Mouse (Mus musculus) intestine, embryonic 15.5 days (tissue): ENCODE data around the gene Rala. TPM values are rescaled to one million over a fixed set of nuclear protein-coding genes. Genes with fewer than 3 reads are reported as not detected.
A peak's percentile ranks its signal among the peaks of the same experiment; 100 is the strongest.

Experiments
- ATAC-seq: fragments of 200-750 bp; cut with Nextera tagmentation; 2 replicates; pipeline ENCODE4 v1.8.0; 2017; ENCODE audit warnings: moderate TSS enrichment, moderate library complexity
- H3K27ac ChIP-seq: fragments of 300-500 bp; sonication (generic); 2 replicates; pipeline ENCODE4 v1.5.1; 2015; ENCODE audit warnings: mild to moderate bottlenecking, inconsistent platforms
- H3K27me3 ChIP-seq: fragments of 300-500 bp; sonication (generic); replicated peaks from 2 replicates; pipeline ENCODE4 v1.6.1; 2015; ENCODE audit warnings: inconsistent platforms
- H3K36me3 ChIP-seq: fragments of 300-500 bp; sonication (generic); 2 replicates; pipeline ENCODE4 v1.6.1; 2015; ENCODE audit warnings: inconsistent platforms
- H3K4me1 ChIP-seq: fragments of 300-500 bp; sonication (generic); replicated peaks from 2 replicates; pipeline ENCODE4 v1.6.1; 2015; ENCODE audit warnings: inconsistent platforms
- H3K4me2 ChIP-seq: fragments of 300-500 bp; sonication (generic); replicated peaks from 2 replicates; pipeline ENCODE4 v1.6.1; 2015; ENCODE audit warnings: mild to moderate bottlenecking, inconsistent platforms
- H3K4me3 ChIP-seq: fragments of 300-500 bp; sonication (generic); replicated peaks from 2 replicates; pipeline ENCODE4 v1.5.1; 2015; ENCODE audit warnings: inconsistent platforms
- H3K9ac ChIP-seq: fragments of 300-500 bp; sonication (generic); 2 replicates; pipeline ENCODE4 v1.6.1; 2015; ENCODE audit warnings: inconsistent platforms
- H3K9me3 ChIP-seq: fragments of 300-500 bp; sonication (generic); 2 replicates; pipeline ENCODE4 v1.6.1; 2016; ENCODE audit warnings: inconsistent platforms
- WGBS: fragments of 180-500 bp; shearing (Covaris S2); methylation state at CpG from one replicate; pipeline ENCODE4 v1.1.7; 2015; 5-methylcytosine and 5-hydroxymethylcytosine counted together
- polyA plus RNA-seq: library from polyadenylated mRNA; unstranded; fragments of >200 nt; fragmentation: Nextera tagmentation; extraction: Ambion mirVana; gene quantifications from 2 replicates; pipeline ENCODE4 v1.2.1, GENCODE M21; 2015

Gene Rala
- polyA plus RNA-seq, 1 experiment from 2014 or later: 108 TPM

GRCm38 (mm10) chr13:17859365-17860033 lies 84.5 kb downstream of the Rala start:
- H3K4me2 ChIP-seq: no peak overlapping the region
- no peaks in the 10 kb centered on the region for H3K36me3 ChIP-seq
- no peak overlapping the region for H3K9ac ChIP-seq
- H3K27ac ChIP-seq: no peak overlapping the region
- no peaks in the 10 kb centered on the region for H3K27me3 ChIP-seq
- ATAC-seq: no peak
- H3K4me1 ChIP-seq: 0 out of 2 replicates have a peak, but pooled peaks cover 3% of the 10 kb centered on the region
- 71% methylated on average over 13 of the region's 13 CpGs for WGBS
- no peak overlapping the region for H3K4me3 ChIP-seq
- H3K9me3 ChIP-seq: no peaks in the 10 kb centered on the region

GRCm38 (mm10) chr13:17857046-17857445 lies 87.0 kb downstream of the Rala start:
- WGBS: 70% methylated on average over 9 of the region's 9 CpGs
- Histone ChIP-seq H3K36me3 (no peaks in the 10 kb centered on the region), H3K9ac (no peak overlapping the region)

GRCm38 (mm10) chr13:17855492-17856138 lies 88.4 kb downstream of the Rala start:
- no peaks in the 10 kb centered on the region for H3K36me3 ChIP-seq
- H3K9ac ChIP-seq: no peak overlapping the region
- peak; percentile 61 for ATAC-seq
- H3K27ac ChIP-seq: no peak overlapping the region
- no peaks in the 10 kb centered on the region for H3K27me3 ChIP-seq
- WGBS: 7% methylated on average over 13 of the region's 13 CpGs
- H3K4me3 ChIP-seq: no peak overlapping the region
- H3K4me2 ChIP-seq: peak overlapping the region; percentile 44
- no peaks in the 10 kb centered on the region for H3K9me3 ChIP-seq
- 0 out of 2 replicates have a peak, but pooled peaks cover 3% of the 10 kb centered on the region for H3K4me1 ChIP-seq

More at GRCm38 (mm10) chr13:17857046-17857445, 87.0 kb downstream of the Rala start:
- Histone ChIP-seq H3K27ac (no peak overlapping the region), H3K27me3 (no peaks in the 10 kb centered on the region), H3K4me2 (no peak overlapping the region), H3K4me3 (no peak overlapping the region), H3K9me3 (no peaks in the 10 kb centered on the region), H3K4me1 (0 out of 2 replicates have a peak, but pooled peaks cover 3% of the 10 kb centered on the region)
- no peak for ATAC-seq

- ATAC-seq: no peak
- H3K9ac ChIP-seq: no peak overlapping the region
- H3K4me1 ChIP-seq: 0 out of 2 replicates have a peak, but pooled peaks cover 3% of the 10 kb centered on the region
- H3K36me3 ChIP-seq: no peaks in the 10 kb centered on the region
- no peak overlapping the region for H3K4me2 ChIP-seq
- no peak overlapping the region for H3K27ac ChIP-seq
- H3K27me3 ChIP-seq: no peaks in the 10 kb centered on the region
- WGBS: 49% methylated on average over 6 of the region's 6 CpGs
- no peak overlapping the region for H3K4me3 ChIP-seq
- no peaks in the 10 kb centered on the region for H3K9me3 ChIP-seq
Observed at GRCm38 (mm10) chr13:17854755-17855154, 89.3 kb downstream of the Rala start.

GRCm38 (mm10) chr13:17843336-17843735 lies 100.7 kb downstream of the Rala start:
- H3K9me3 ChIP-seq: no peaks in the 10 kb centered on the region
- WGBS: 92% methylated on average over 2 of the region's 2 CpGs
- ATAC-seq: no peak

GRCm38 (mm10) chr13:17842756-17843155 lies 101.3 kb downstream of the Rala start:
- Histone ChIP-seq H3K27ac (no peak overlapping the region), H3K4me2 (no peak overlapping the region), H3K4me1 (0 out of 2 replicates have a peak, but pooled peaks cover 3% of the 10 kb centered on the region), H3K9me3 (no peaks in the 10 kb centered on the region), H3K9ac (no peak overlapping the region), H3K36me3 (no peaks in the 10 kb centered on the region), H3K4me3 (no peak overlapping the region), H3K27me3 (no peaks in the 10 kb centered on the region)
- ATAC-seq: no peak
- 65% methylated on average over 4 of the region's 4 CpGs for WGBS

More at GRCm38 (mm10) chr13:17843336-17843735, 100.7 kb downstream of the Rala start:
- no peak overlapping the region for H3K4me3 ChIP-seq
- no peaks in the 10 kb centered on the region for H3K4me1 ChIP-seq
- no peak overlapping the region for H3K27ac ChIP-seq
- H3K27me3 ChIP-seq: no peaks in the 10 kb centered on the region
- no peaks in the 10 kb centered on the region for H3K36me3 ChIP-seq
- no peak overlapping the region for H3K9ac ChIP-seq
- no peak overlapping the region for H3K4me2 ChIP-seq

- Histone ChIP-seq H3K36me3 (no peaks in the 10 kb centered on the region), H3K9me3 (no peaks in the 10 kb centered on the region), H3K27ac (no peak overlapping the region), H3K9ac (no peak overlapping the region), H3K4me3 (no peak overlapping the region), H3K4me2 (no peak overlapping the region), H3K4me1 (0 out of 2 replicates have a peak, but pooled peaks cover 3% of the 10 kb centered on the region), H3K27me3 (no peaks in the 10 kb centered on the region)
- 86% methylated on average over 5 of the region's 5 CpGs for WGBS
- no peak for ATAC-seq
Observed at GRCm38 (mm10) chr13:17839137-17839536, 104.9 kb downstream of the Rala start.

GRCm38 (mm10) chr13:17838484-17838851 lies 105.6 kb downstream of the Rala start:
- Histone ChIP-seq H3K27ac (no peak overlapping the region), H3K4me1 (0 out of 2 replicates have a peak, but pooled peaks cover 3% of the 10 kb centered on the region), H3K27me3 (no peaks in the 10 kb centered on the region), H3K4me2 (no peak overlapping the region), H3K9ac (no peak overlapping the region), H3K36me3 (no peaks in the 10 kb centered on the region), H3K9me3 (no peaks in the 10 kb centered on the region), H3K4me3 (no peak overlapping the region)
- WGBS: 35% methylated on average over 4 of the region's 4 CpGs
- ATAC-seq: peak; percentile 70

- no peaks in the 10 kb centered on the region for H3K36me3 ChIP-seq
- H3K27me3 ChIP-seq: no peaks in the 10 kb centered on the region
- no peaks in the 10 kb centered on the region for H3K9me3 ChIP-seq
- 36% methylated on average over 16 of the region's 16 CpGs for WGBS
- peak; percentile 74 for ATAC-seq
- H3K4me1 ChIP-seq: 0 out of 2 replicates have a peak, but pooled peaks cover 3% of the 10 kb centered on the region
- no peak overlapping the region for H3K4me2 ChIP-seq
- no peak overlapping the region for H3K9ac ChIP-seq
- H3K4me3 ChIP-seq: no peak overlapping the region
- H3K27ac ChIP-seq: no peak overlapping the region
Observed at GRCm38 (mm10) chr13:17837610-17838483, 106.2 kb downstream of the Rala start.

- Histone ChIP-seq H3K36me3 (no peaks in the 10 kb centered on the region), H3K4me2 (no peak overlapping the region), H3K9me3 (no peaks in the 10 kb centered on the region), H3K27ac (no peak overlapping the region), H3K4me3 (no peak overlapping the region), H3K9ac (no peak overlapping the region), H3K4me1 (0 out of 2 replicates have a peak, but pooled peaks cover 3% of the 10 kb centered on the region), H3K27me3 (no peaks in the 10 kb centered on the region)
- 74% methylated on average over 7 of the region's 7 CpGs for WGBS
- ATAC-seq: no peak
Observed at GRCm38 (mm10) chr13:17836808-17837207, 107.2 kb downstream of the Rala start.

- H3K36me3 ChIP-seq: no peaks in the 10 kb centered on the region
- H3K9ac ChIP-seq: no peak overlapping the region
- no peak overlapping the region for H3K27ac ChIP-seq
- no peak for ATAC-seq
- H3K9me3 ChIP-seq: no peaks in the 10 kb centered on the region
- no peak overlapping the region for H3K4me2 ChIP-seq
- 74% methylated on average over 3 of the region's 3 CpGs for WGBS
- H3K27me3 ChIP-seq: no peaks in the 10 kb centered on the region
- H3K4me3 ChIP-seq: no peak overlapping the region
- 0 out of 2 replicates have a peak, but pooled peaks cover under 1% of the 10 kb centered on the region for H3K4me1 ChIP-seq
Observed at GRCm38 (mm10) chr13:17832940-17833339, 111.1 kb downstream of the Rala start.
